Mouse (Mus musculus): ENCODE results near the gene Fbxo8.

DNA sequence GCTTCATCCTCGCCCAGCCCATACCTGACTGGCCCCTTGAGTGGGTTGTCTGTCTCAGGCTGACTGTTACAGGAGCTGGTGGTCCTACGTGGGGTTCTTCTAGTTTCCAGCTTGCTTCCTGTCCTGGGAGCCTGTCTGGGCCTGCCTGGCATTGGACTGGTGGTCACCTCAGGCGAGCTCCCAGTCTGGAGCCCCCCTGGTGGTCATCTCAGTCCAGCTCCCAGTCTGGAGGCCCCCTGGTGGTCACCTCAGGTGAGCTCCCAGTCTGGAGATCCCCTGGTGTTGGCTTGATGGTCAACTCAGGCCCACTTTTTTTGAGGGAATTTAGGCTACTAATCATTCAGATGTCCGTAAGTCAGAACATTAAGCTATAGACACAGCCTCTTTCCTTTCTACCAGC is 29.8 kb upstream of the Fbxo8 start:
- no peak for TF ChIP-seq CTCF (IDR thresholded peaks at IDR 0.05; ENCODE audit: borderline replicate concordance, insufficient read depth, low read length)
- TF ChIP-seq POLR2A (IDR thresholded peaks at IDR 0.05; ENCODE audit: low read depth, low read length) = no peak

All from embryonic fibroblast, embryonic 13.5 days (primary cell).